Mouse (Mus musculus) intestine, postnatal 0 days (tissue): Measurements from ENCODE around the gene Stum. TPM values are rescaled to one million over a fixed set of nuclear protein-coding genes. Genes with fewer than 3 reads are reported as not detected.

Source experiments
- ATAC-seq: fragments of 200-750 bp; cut with Nextera tagmentation; 2 replicates; pipeline ENCODE4 v1.8.0; 2017; ENCODE audit warnings: mild to moderate bottlenecking, moderate TSS enrichment, moderate library complexity
- H3K27ac ChIP-seq: fragments of 300-500 bp; sonication (generic); 2 replicates; pipeline ENCODE4 v1.5.1; 2014; ENCODE audit warnings: mild to moderate bottlenecking, low read depth, low read length, moderate library complexity
- H3K27me3 ChIP-seq: fragments of 300-500 bp; sonication (generic); replicated peaks from 2 replicates; pipeline ENCODE4 v1.6.1; 2014; ENCODE audit warnings: low read length, mixed read lengths; ENCODE audit not compliant: control insufficient read depth, insufficient read depth
- H3K36me3 ChIP-seq: fragments of 300-500 bp; sonication (generic); 2 replicates; pipeline ENCODE4 v1.6.1; 2014; ENCODE audit warnings: mild to moderate bottlenecking, moderate library complexity; ENCODE audit not compliant: control insufficient read depth, insufficient read depth
- H3K4me1 ChIP-seq: fragments of 300-500 bp; sonication (generic); replicated peaks from 2 replicates; pipeline ENCODE4 v1.6.1; 2014; ENCODE audit warnings: antibody characterized with exemption, low read length, mixed read lengths; ENCODE audit not compliant: control insufficient read depth, insufficient read depth
- H3K4me2 ChIP-seq: fragments of 300-500 bp; sonication (generic); replicated peaks from 2 replicates; pipeline ENCODE4 v1.6.1; 2014; ENCODE audit warnings: low read depth, mild to moderate bottlenecking, moderate library complexity
- H3K4me3 ChIP-seq: fragments of 300-500 bp; sonication (generic); 2 replicates; pipeline ENCODE4 v1.5.1; 2014; ENCODE audit warnings: low read depth, low read length
- H3K9ac ChIP-seq: fragments of 300-500 bp; sonication (generic); 2 replicates; pipeline ENCODE4 v1.6.1; 2014; ENCODE audit warnings: mild to moderate bottlenecking, low read depth, low read length
- H3K9me3 ChIP-seq: fragments of 300-500 bp; sonication (generic); 2 replicates; pipeline ENCODE4 v1.6.1; 2016; ENCODE audit warnings: mixed run types; ENCODE audit not compliant: control insufficient read depth
- CTCF ChIP-seq: sonication (generic); IDR thresholded peaks from 2 replicates; pipeline ENCODE4 v1.5.1; 2016; ENCODE audit warnings: low read depth, mild to moderate bottlenecking, control low read depth, antibody characterized with exemption, moderate library complexity
- WGBS: fragments of 180-500 bp; shearing (Covaris S2); extraction: QIAGEN DNeasy Blood & Tissue Kit; methylation state at CpG from one replicate; pipeline ENCODE4 v1.1.7; 2014; 5-methylcytosine and 5-hydroxymethylcytosine counted together
- polyA plus RNA-seq: library from polyadenylated mRNA; unstranded; fragments of >200 nt; fragmentation: Nextera tagmentation; extraction: Ambion mirVana; gene quantifications from 2 replicates; pipeline ENCODE4 v1.2.1, GENCODE M21; 2015

Gene Stum
- polyA plus RNA-seq, 1 experiment from 2014 or later: 2.6 TPM

DNA sequence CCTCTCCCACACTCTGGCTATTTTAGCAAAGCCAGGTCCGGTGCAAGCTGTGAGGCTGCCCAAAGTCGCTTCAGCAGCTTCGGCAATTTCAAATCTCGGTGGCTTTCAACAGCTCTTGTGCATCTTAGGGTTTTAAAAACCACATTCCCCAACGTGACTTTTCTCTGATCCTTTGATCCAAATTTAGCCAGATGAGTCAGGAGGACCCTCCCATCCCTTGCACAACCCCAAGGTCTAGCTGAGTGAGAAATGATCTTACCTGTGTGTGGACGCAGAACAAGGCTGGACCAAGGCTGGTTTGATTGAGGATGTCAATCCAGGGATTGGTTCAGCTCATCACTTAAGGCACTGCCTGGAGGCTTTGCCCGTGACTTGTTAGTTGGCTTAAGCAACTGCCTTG, 73.0 kb downstream of the Stum start:
- H3K9ac ChIP-seq: no peak overlapping the region
- no peaks in the 10 kb centered on the region for H3K9me3 ChIP-seq
- H3K4me3 ChIP-seq: no peak overlapping the region
- 81% methylated on average over 7 of the region's 7 CpGs for WGBS
- peaks cover 21% of the 10 kb centered on the region for H3K36me3 ChIP-seq
- H3K27me3 ChIP-seq: no peaks in the 10 kb centered on the region
- TF ChIP-seq CTCF: no peak
- no peak overlapping the region for H3K4me2 ChIP-seq
- peaks cover 3% of the 10 kb centered on the region; the same call in 1 of the 2 replicates for H3K4me1 ChIP-seq
- no peak overlapping the region for H3K27ac ChIP-seq
- ATAC-seq: no peak

DNA sequence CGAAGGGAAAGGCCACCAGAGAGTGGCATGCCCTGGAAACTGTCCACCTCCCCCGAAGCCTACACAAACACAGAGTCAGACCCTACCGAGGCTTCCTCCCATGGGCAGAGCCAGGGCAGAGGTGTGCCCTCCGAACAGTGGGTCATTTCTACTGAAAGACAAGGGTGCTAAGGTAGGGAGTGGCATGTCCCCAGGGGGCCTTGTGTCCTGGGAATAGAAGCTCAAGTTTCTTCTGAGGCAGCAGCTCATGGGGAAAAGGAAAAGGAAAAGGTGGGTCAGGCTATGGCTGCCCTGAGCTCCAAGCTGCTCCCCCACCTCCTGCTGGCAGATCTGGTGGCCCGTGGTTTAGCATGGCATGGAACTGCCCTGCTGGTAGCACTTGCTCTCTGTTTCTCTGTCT, 73.5 kb downstream of the Stum start:
- WGBS: 66% methylated on average over 5 of the region's 5 CpGs
- Histone ChIP-seq H3K4me1 (peaks cover 7% of the 10 kb centered on the region), H3K27me3 (no peaks in the 10 kb centered on the region), H3K4me2 (no peak overlapping the region), H3K9ac (no peak overlapping the region), H3K36me3 (peaks cover 16% of the 10 kb centered on the region), H3K9me3 (no peaks in the 10 kb centered on the region), H3K4me3 (no peak overlapping the region), H3K27ac (no peak overlapping the region)
- no peak for ATAC-seq
- TF ChIP-seq CTCF: no peak

DNA sequence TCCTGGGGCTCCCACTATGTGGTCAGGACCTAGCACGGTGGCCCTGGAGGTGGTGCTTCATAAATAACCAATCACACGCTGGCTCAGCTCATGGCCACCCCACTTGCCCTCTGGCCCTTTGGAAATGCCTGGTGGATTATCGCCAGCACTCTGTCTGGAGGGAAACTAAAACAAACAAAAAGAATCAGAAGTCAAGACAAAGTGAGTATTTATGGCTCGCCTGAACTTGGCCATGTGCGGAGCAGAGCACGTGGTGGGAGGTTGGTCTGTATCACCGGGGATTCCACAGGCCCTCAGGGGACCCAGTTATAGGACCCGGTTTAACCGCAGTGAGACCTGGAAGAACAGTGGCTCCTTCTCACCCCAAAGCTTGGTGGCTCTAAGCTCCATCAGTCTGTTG, 74.5 kb downstream of the Stum start:
- Histone ChIP-seq H3K4me1 (peaks cover 15% of the 10 kb centered on the region), H3K9ac (no peak overlapping the region), H3K27me3 (no peaks in the 10 kb centered on the region), H3K4me3 (no peak overlapping the region), H3K36me3 (peaks cover 6% of the 10 kb centered on the region), H3K9me3 (no peaks in the 10 kb centered on the region), H3K27ac (no peak overlapping the region), H3K4me2 (no peak overlapping the region)
- no peak for TF ChIP-seq CTCF
- no peak for ATAC-seq
- 21% methylated on average over 9 of the region's 9 CpGs for WGBS

DNA sequence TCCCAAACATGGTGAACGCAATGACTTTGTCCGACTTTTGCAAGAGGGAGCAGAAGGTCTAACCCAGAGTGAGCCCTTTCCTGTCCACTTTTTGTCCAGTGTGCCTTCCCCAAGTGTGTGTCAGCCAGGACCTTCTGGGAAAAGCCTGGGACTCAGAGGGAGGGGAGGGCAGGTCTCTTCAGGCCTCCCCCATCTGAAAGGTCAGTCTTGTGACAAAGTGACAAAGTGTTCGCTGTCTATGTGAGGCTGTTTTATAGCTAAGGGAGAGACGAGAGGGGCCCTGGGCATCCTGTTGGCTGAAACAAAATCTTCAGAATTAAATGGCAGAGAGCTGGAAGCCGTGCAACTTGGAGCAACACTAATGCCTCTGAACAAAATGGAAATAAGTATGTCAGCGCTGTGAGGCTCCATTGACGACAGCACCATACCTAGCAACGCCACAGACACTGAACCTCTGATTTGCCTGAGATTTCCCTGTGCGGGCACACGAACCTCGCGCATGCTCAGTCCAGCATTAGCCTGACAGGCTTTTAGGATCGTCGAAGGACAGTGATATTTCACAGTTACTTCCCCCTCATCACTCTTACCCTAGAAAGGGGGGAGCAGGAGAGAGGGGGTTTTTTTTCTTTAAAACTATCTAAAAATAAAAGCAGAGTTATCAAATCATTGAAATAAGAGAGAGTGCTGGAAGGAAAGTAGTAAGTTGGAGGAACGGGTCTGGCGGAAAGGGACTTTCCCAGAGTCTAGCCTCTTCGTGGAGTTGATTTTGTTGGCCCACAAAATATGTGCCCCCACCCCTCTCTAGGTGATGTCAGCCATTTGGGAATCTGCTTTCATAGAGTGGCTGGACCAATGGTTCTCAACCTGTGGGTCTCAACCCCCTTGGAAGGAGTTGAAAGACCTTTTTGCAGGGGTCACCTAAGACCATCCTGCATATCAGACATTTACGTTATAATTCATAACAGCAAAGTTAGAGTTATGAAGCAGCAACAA, 75.3 kb downstream of the Stum start:
- Histone ChIP-seq H3K9ac (no peak overlapping the region), H3K9me3 (no peaks in the 10 kb centered on the region), H3K27me3 (no peaks in the 10 kb centered on the region), H3K27ac (no peak overlapping the region), H3K36me3 (peaks cover 3% of the 10 kb centered on the region; the same call in 1 of the 2 replicates), H3K4me2 (no peak overlapping the region), H3K4me3 (no peak overlapping the region), H3K4me1 (peaks cover 22% of the 10 kb centered on the region)
- TF ChIP-seq CTCF: no peak
- 75% methylated on average over 18 of the region's 18 CpGs for WGBS
- ATAC-seq: no peak

DNA sequence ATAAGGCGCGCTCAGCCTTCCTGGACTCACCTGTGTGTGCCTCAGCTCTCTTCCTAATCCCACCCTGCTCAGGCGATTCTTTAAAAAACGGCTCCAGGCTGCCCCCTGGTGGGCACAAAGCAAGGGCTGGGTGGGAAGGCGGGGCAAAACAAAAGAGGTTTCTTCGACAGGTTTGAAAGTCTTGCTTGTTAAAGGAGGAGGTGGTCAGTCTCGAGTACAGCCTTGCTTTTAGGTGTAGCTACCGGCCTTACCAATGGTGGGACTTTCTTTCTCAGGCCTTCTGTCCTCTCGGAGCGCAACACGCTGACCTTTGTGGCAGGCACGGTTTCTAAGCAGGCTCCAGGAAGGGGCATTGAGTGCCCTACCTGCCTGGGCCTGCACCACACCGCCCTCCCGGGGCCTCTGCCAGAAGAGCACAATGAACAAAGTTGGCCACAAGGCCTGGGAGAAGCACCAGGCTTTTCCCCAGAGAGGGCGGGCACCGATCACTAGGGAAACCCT, 76.1 kb downstream of the Stum start:
- Histone ChIP-seq H3K27me3 (no peaks in the 10 kb centered on the region), H3K9ac (peak overlapping the region; percentile 11; the same call in 1 of the 2 replicates), H3K27ac (no peak overlapping the region), H3K36me3 (no peaks in the 10 kb centered on the region), H3K4me3 (peak overlapping the region; percentile 22), H3K4me1 (peaks cover 22% of the 10 kb centered on the region), H3K9me3 (no peaks in the 10 kb centered on the region), H3K4me2 (peak overlapping the region; percentile 53)
- 16% methylated on average over 16 of the region's 16 CpGs for WGBS
- ATAC-seq: peak; percentile 76
- TF ChIP-seq CTCF: peak; percentile 78

DNA sequence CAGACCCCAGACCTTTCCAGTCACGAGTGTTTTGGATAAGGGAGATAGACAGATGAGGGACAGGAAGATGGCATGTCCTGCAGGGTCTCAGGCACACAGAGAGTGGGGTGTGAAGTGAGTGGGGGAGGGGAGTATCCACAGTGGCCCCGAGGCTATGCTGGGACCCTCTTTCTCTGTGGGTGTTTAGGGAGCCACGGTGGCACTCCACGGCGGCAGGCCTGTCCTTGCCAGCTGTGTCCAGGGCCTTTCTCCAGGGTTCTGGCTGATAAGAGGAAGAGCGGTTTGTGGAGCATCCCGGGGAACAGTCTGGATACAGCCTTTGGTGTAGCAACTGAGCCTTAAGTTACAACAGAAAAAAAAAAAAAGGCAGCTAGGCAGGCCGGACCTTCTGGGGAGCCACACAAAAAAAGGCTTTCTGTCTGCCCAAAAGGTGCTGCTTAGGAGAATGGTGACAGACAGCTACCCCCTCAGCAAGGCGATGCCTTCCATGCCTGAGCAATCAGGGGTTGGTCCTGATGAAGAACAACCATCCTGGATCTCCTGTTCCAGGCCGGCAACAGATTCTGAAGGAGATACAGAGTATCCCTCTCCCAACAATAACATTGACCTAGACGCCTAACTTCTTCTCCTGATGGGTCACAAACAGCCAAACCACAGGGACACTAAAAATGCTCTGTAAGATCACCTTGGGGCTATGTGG, 76.8 kb downstream of the Stum start:
- Histone ChIP-seq H3K4me3 (no peak overlapping the region), H3K36me3 (no peaks in the 10 kb centered on the region), H3K9me3 (no peaks in the 10 kb centered on the region), H3K9ac (no peak overlapping the region), H3K4me2 (no peak overlapping the region), H3K27ac (no peak overlapping the region), H3K27me3 (no peaks in the 10 kb centered on the region), H3K4me1 (peaks cover 22% of the 10 kb centered on the region)
- no peak for TF ChIP-seq CTCF
- 80% methylated on average over 11 of the region's 11 CpGs for WGBS
- no peak for ATAC-seq
